Mouse (Mus musculus): Measurements from ENCODE around the gene Lamb3.
"Not testable (repeated sequence)": the region's sequence is repeated elsewhere in the genome, so short reads cannot be mapped to it uniquely, and the experiment has no call there.

The Lamb3 gene

GRCm38 (mm10) chr1:193243571-193244193, 36.2 kb downstream of the Lamb3 start:
- in situ Hi-C loops (cut with MboI, MseI) = no loop called here

- in situ Hi-C loops (cut with MboI, MseI) = no loop called here
These were observed 36.7 kb downstream of the Lamb3 start for GRCm38 (mm10) chr1:193244235-193244634.

- in situ Hi-C loops (cut with MboI, MseI) = no loop called here
These were observed 42.5 kb downstream of the Lamb3 start for GRCm38 (mm10) chr1:193250026-193250425.

GRCm38 (mm10) chr1:193251386-193251785, 43.9 kb downstream of the Lamb3 start:
- in situ Hi-C loops (cut with MboI, MseI) = no loop called here

GRCm38 (mm10) chr1:193252616-193253015, 45.1 kb downstream of the Lamb3 start:
- in situ Hi-C loops (cut with MboI, MseI) = no loop called here

- in situ Hi-C loops (cut with MboI, MseI) = not testable (repeated sequence)
These were observed 46.4 kb downstream of the Lamb3 start for GRCm38 (mm10) chr1:193253895-193254294.

GRCm38 (mm10) chr1:193255032-193255431, 47.5 kb downstream of the Lamb3 start:
- in situ Hi-C loops (cut with MboI, MseI) = loop anchor here (5.0 kb wide), 1 partner anchor 67 kb away; no protein-coding TSS in a partner anchor

GRCm38 (mm10) chr1:193255488-193256288, 48.2 kb downstream of the Lamb3 start:
- in situ Hi-C loops (cut with MboI, MseI) = loop anchor here (5.0 kb wide), 1 partner anchor 67 kb away; no protein-coding TSS in a partner anchor

- in situ Hi-C loops (cut with MboI, MseI) = loop anchor here (5.0 kb wide), 1 partner anchor 66 kb away; no protein-coding TSS in a partner anchor
These were observed 48.7 kb downstream of the Lamb3 start for GRCm38 (mm10) chr1:193256289-193256577.

- in situ Hi-C loops (cut with MboI, MseI) = loop anchor here (5.0 kb wide), 1 partner anchor 66 kb away; no protein-coding TSS in a partner anchor
These were observed 49.2 kb downstream of the Lamb3 start for GRCm38 (mm10) chr1:193256621-193257098.

- in situ Hi-C loops (cut with MboI, MseI) = loop anchor here (5.0 kb wide), 1 partner anchor 63 kb away; no protein-coding TSS in a partner anchor
These were observed 52.1 kb downstream of the Lamb3 start for GRCm38 (mm10) chr1:193259559-193259958.

- in situ Hi-C loops (cut with MboI, MseI) = no loop called here
These were observed 54.5 kb downstream of the Lamb3 start for GRCm38 (mm10) chr1:193261897-193262548.

GRCm38 (mm10) chr1:193263026-193263907, 55.8 kb downstream of the Lamb3 start:
- in situ Hi-C loops (cut with MboI, MseI) = no loop called here

GRCm38 (mm10) chr1:193263955-193264598, 56.6 kb downstream of the Lamb3 start, which contains the start of gene Hsd11b1:
Gene Hsd11b1 (minus strand): TSS chr1:193264075.
- in situ Hi-C loops (cut with MboI, MseI) = no loop called here

GRCm38 (mm10) chr1:193265734-193266133, 58.2 kb downstream of the Lamb3 start:
- in situ Hi-C loops (cut with MboI, MseI) = no loop called here

- in situ Hi-C loops (cut with MboI, MseI) = no loop called here
These were observed 63.7 kb downstream of the Lamb3 start for GRCm38 (mm10) chr1:193270965-193271763.

GRCm38 (mm10) chr1:193272137-193272915, 64.8 kb downstream of the Lamb3 start:
- in situ Hi-C loops (cut with MboI, MseI) = no loop called here

GRCm38 (mm10) chr1:193272916-193273601, 65.6 kb downstream of the Lamb3 start, which contains the start of gene G0s2:
Gene G0s2 (minus strand): TSS chr1:193273217.
- in situ Hi-C loops (cut with MboI, MseI) = no loop called here

All from T-helper 1 cell (primary cell).